Mouse (Mus musculus) heart, embryonic 16.5 days (tissue): ENCODE data around the gene Cdh23. TPM values are rescaled to one million over a fixed set of nuclear protein-coding genes. Genes with fewer than 3 reads are reported as not detected.
"Not testable (repeated sequence)": the region's sequence is repeated elsewhere in the genome, so short reads cannot be mapped to it uniquely, and the experiment has no call there.

Experiments
- ATAC-seq: fragments of 200-750 bp; cut with Nextera tagmentation; replicated peaks from 2 replicates; pipeline ENCODE4 v1.8.0; 2017; ENCODE audit warnings: moderate number of reproducible peaks; ENCODE audit not compliant: insufficient read depth, low FRiP score; ENCODE audit errors: extremely low read depth
- H3K27ac ChIP-seq: fragments of 300-500 bp; sonication (generic); 2 replicates; pipeline ENCODE4 v1.5.1; 2014; ENCODE audit warnings: mild to moderate bottlenecking, low read length, control low read depth, moderate library complexity
- H3K27me3 ChIP-seq: fragments of 300-500 bp; sonication (generic); 2 replicates; pipeline ENCODE4 v1.6.1; 2014; ENCODE audit warnings: low read length, mixed read lengths; ENCODE audit not compliant: control insufficient read depth, insufficient read depth
- H3K36me3 ChIP-seq: fragments of 300-500 bp; sonication (generic); 2 replicates; pipeline ENCODE4 v1.6.1; 2014; ENCODE audit not compliant: control insufficient read depth, insufficient read depth
- H3K4me1 ChIP-seq: fragments of 300-500 bp; sonication (generic); 2 replicates; pipeline ENCODE4 v1.6.1; 2014; ENCODE audit warnings: low read length, mixed read lengths; ENCODE audit not compliant: control insufficient read depth, insufficient read depth
- H3K4me2 ChIP-seq: fragments of 300-500 bp; sonication (generic); 2 replicates; pipeline ENCODE4 v1.6.1; 2014; ENCODE audit warnings: low read depth, mild to moderate bottlenecking, control low read depth, low read length
- H3K4me3 ChIP-seq: fragments of 300-500 bp; sonication (generic); 2 replicates; pipeline ENCODE4 v1.5.1; 2014; ENCODE audit warnings: mild to moderate bottlenecking, control low read depth, low read length
- H3K9ac ChIP-seq: fragments of 300-500 bp; sonication (generic); 2 replicates; pipeline ENCODE4 v1.6.1; 2014; ENCODE audit warnings: low read length, control low read depth
- H3K9me3 ChIP-seq: fragments of 300-500 bp; sonication (generic); replicated peaks from 2 replicates; pipeline ENCODE4 v1.6.1; 2016; ENCODE audit warnings: low read length; ENCODE audit not compliant: control insufficient read depth
- WGBS: fragments of 180-500 bp; shearing (Covaris S2); extraction: QIAGEN DNeasy Blood & Tissue Kit; methylation state at CpG from one replicate; pipeline ENCODE4 v1.1.7; 2014; 5-methylcytosine and 5-hydroxymethylcytosine counted together
- polyA plus RNA-seq: library from polyadenylated mRNA; unstranded; fragments of >200 nt; fragmentation: Nextera tagmentation; extraction: Ambion mirVana; gene quantifications from 2 replicates; pipeline ENCODE4 v1.2.1, GENCODE M21; 2015

The Cdh23 gene
- polyA plus RNA-seq, result 0.70 and 1.3 TPM in 2 replicates

DNA sequence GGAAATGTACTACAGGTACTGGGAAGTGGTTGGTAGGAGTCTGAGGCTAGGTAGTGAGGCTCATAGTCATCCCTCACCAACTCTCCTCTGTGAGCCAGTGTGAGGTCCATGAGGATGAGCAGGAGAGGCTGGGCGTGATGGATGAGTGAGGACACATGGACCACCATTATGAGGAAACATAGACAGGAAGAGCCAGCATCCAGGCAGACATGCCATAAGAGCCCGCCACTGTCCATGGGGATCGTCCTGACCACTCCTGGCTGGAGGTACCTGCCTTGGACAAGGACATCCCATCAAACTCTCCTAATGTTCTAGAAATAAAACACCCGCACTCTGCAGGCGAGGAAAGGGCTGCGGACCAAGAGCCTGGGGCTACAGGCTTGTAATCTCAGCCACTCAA, at the start of gene Cdh23:
Cdh23 (minus strand) TSS at position 101 of the 400 bp plus-strand sequence.
- no peak within 1 kb of the TSS for H3K4me2 ChIP-seq
- peaks cover 11% of the 10 kb centered on the region for H3K27me3 ChIP-seq
- H3K27ac ChIP-seq, result no peak within 1 kb of the TSS
- no peak within 1 kb of the TSS for H3K9ac ChIP-seq
- no peak for ATAC-seq
- no peak within 1 kb of the TSS for H3K4me3 ChIP-seq
- 79% methylated on average over 6 of the region's 6 CpGs for WGBS
- H3K4me1 ChIP-seq, result no peaks in the 10 kb centered on the region
- no peaks in the 10 kb centered on the region for H3K9me3 ChIP-seq
- H3K36me3 ChIP-seq, result no peaks in the 10 kb centered on the region

DNA sequence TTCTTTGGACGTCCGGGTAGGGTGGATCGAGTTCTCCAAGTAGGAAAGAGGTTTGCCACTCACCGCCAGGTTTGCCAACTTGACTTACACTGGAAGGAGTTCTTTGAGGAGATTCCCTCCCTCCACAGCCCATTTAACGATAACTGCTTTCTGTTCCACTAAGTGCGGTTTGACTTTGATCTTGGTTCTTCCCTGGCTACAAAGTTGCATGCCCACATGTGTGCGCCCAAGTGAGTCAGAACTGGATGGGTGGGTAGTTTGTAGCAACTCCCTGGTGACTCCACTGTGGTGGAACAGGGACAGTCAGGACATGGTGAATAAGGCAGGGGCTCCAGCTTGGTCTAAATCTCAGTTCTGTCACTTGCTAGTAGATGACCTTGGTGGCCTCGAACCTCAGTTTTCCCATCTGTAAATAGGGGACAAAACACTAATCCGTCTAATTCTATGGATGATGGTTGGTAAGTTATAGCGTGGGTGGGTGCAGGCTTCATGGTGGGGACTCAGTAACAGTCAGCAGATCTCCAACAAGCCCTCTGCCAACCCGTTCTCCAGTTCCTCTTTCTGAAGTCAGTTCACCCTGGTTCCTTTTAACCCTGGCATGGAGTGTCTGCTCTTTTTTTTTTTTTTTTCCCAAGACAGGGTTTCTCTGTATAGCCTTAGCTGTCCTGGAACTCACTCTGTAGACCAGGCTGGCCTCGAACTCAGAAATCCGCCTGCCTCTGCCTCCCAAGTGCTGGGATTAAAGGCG, 48.4 kb upstream of the Cdh23 start:
- H3K4me1 ChIP-seq, result no peaks in the 10 kb centered on the region
- H3K27me3 ChIP-seq, result no peaks in the 10 kb centered on the region
- no peak overlapping the region for H3K4me2 ChIP-seq
- no peaks in the 10 kb centered on the region for H3K9me3 ChIP-seq
- ATAC-seq, result no peak
- H3K4me3 ChIP-seq, result no peak overlapping the region
- H3K27ac ChIP-seq, result no peak overlapping the region
- 87% methylated on average over 14 of the region's 14 CpGs for WGBS
- H3K9ac ChIP-seq, result no peak overlapping the region
- H3K36me3 ChIP-seq, result peaks cover 4% of the 10 kb centered on the region

DNA sequence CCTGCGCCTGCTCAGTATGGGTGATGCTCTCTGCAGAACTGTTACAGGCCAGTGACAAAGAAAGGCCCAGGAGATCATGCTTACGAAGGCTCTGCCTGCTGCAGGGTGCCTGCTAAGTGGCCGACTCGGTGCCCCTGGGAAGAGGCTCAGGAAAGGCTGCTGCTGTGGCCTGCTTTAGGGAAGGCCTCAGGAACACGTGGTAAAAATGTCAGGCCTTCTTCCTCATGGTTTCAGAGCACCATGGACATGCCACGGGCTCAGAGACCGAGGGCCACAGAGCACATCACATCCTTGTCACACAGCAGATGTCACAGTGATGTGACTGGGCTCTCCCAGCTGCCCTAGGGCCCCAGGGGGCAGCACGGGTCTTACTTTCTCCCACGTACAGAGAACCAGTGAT, 47.4 kb upstream of the Cdh23 start:
- 62% methylated on average over 9 of the region's 9 CpGs for WGBS
- Histone ChIP-seq H3K27me3 (no peaks in the 10 kb centered on the region), H3K27ac (no peak overlapping the region), H3K4me2 (no peak overlapping the region), H3K36me3 (peaks cover 4% of the 10 kb centered on the region), H3K4me1 (no peaks in the 10 kb centered on the region), H3K9ac (no peak overlapping the region), H3K4me3 (no peak overlapping the region), H3K9me3 (no peaks in the 10 kb centered on the region)
- no peak for ATAC-seq

DNA sequence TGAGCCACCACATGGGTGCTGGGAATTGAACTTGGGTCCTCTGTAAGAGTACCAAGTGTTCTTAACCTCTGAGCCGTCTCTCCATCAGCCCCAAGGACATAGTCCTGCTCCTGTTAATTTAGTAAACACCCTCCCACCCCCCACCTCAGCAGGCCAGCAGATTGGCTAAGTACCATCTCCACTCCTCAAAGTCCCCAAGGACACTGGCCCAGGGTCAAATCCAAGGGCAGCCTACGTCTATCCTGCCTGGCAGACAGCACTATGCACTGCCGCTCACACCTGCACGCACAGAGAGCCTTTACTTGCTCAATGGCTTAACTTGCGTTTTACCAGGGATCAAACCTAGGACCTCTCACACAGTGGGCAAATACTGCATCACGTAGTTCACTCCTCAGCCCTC, 46.7 kb upstream of the Cdh23 start:
- peaks cover 4% of the 10 kb centered on the region for H3K36me3 ChIP-seq
- H3K9me3 ChIP-seq, result no peaks in the 10 kb centered on the region
- H3K27me3 ChIP-seq, result no peaks in the 10 kb centered on the region
- ATAC-seq, result no peak
- no peak overlapping the region for H3K27ac ChIP-seq
- no peak overlapping the region for H3K9ac ChIP-seq
- H3K4me1 ChIP-seq, result no peaks in the 10 kb centered on the region
- H3K4me3 ChIP-seq, result no peak overlapping the region
- H3K4me2 ChIP-seq, result no peak overlapping the region
- WGBS, result 76% methylated on average over 6 of the region's 6 CpGs

DNA sequence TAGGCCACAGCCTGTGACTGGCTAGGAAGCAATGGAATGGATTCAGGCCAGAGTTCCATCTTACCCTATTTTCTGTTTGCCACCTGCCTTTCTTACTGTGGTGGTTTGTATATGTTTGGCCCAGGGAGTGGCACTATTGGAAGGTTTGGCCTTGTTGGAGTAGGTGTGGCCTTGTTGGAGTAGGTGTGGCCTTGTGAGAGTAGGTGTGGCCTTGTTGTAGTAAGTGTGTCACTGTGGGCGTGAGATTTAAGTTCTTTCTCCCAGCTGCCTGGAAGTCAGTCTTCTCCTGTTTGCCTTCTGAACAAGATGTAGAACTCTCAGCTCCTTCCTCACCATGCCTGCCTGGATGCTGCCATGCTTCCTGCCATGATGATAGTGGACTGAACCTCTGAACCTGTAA, 46.0 kb upstream of the Cdh23 start:
- H3K4me3 ChIP-seq, H3K4me2 ChIP-seq, H3K4me1 ChIP-seq, H3K27me3 ChIP-seq, ATAC-seq, H3K36me3 ChIP-seq, H3K27ac ChIP-seq, H3K9me3 ChIP-seq, H3K9ac ChIP-seq: not testable (repeated sequence)
- 70% methylated on average over 1 of the region's 1 CpGs for WGBS

DNA sequence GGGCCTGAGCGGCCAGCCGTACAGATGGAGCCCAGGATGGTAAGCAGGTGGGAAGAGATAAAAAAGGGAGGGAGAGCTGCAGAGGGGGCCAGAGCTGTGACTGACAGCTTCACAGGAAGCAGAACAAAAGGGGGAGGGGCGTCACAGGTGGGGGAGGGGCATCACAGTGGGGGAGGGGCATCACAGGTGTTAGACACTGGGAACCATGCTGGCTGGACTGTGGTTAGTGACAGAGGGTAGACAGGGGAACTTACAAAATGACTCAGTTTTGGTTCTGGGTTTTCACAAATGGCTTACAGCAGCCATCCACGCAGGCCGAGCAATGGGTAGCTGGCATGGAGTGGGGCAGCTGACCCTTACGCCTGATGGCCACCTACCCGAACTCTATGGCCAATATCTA, 45.1 kb upstream of the Cdh23 start:
- Histone ChIP-seq H3K27ac (no peak overlapping the region), H3K4me1 (peaks cover 6% of the 10 kb centered on the region), H3K36me3 (peaks cover 4% of the 10 kb centered on the region), H3K9ac (no peak overlapping the region), H3K4me3 (no peak overlapping the region), H3K4me2 (no peak overlapping the region), H3K27me3 (no peaks in the 10 kb centered on the region), H3K9me3 (no peaks in the 10 kb centered on the region)
- no peak for ATAC-seq
- WGBS, result 83% methylated on average over 7 of the region's 7 CpGs

DNA sequence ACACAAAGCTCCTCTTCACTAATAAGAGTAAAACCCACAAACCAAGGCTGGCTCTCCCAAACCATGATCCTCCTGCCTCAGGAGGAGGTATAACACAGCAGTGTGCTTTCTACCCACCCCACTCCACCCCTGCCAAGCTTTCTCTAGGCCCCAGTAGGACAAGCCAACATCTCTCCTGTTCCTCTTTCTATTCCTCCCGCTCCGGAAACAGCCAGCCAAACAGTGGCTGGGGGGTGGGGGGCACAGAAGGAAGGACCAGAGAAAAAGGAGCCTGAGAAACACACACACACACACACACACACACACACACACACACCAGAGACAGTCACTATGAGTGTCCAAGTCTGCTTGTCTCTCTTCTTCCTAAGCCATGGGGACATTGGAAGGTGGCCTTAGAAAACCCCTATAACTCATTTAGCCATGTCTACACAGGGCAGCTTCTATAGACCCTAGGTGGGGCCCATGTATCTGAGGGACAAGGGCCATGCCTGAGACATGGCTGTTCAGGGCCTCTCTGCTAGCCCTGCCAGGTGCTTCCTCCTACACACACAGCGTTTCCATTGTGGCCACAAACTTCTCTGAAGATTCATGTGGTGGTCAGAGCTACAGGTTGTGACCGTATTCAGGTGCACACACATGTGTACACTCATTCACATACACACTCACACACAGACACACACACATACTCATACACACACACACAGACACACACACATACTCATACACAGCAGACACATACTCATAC, 43.5 kb upstream of the Cdh23 start:
- H3K36me3 ChIP-seq, result no peaks in the 10 kb centered on the region; the same call in none of the 2 replicates
- ATAC-seq, result 0 out of 2 replicates have a peak, but pooled peaks have one; percentile 37

DNA sequence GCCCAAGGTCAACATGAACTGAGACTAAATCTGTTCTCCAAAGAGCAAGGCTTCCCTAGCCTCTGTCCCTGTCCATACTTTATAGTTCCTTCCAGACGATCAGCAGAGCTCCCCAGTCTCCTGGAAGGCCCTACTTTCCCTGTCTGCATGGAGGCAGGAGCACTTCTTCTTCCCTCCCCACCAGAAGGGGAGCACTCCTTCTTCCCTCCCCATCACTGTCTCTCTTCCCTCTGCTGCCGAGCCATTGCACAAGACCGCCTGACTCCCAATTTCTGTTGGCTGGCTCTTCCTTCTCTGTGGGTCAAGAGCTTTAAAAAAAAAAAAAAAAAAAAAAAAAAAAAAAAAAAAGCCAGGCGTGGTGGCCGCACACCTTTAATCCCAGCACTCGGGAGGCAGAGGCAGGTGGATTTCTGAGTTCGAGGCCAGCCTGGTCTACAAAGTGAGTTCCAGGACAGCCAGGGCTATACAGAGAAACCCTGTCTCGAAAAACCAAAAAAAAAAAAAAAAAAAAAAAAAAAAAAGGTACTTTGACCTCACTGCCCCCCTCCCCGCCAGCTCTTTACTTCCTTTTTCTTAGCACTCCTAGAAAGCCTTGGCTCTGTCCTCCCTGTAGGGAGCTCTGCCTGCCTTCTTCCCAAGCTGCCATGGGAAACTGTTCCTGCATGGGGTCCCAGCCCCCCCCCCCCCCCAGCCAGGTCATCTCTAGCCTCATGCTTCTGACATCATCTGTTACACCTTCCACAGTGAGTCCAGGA, 41.8 kb upstream of the Cdh23 start:
- H3K36me3 ChIP-seq, result no peaks in the 10 kb centered on the region; the same call in 1 of the 2 replicates
- WGBS, result 73% methylated on average over 7 of the region's 9 CpGs
- H3K9ac ChIP-seq, result no peak overlapping the region
- H3K27me3 ChIP-seq, result no peaks in the 10 kb centered on the region
- H3K4me3 ChIP-seq, result no peak overlapping the region
- no peak for ATAC-seq
- no peak overlapping the region for H3K27ac ChIP-seq
- H3K4me1 ChIP-seq, result peaks cover 6% of the 10 kb centered on the region
- no peaks in the 10 kb centered on the region for H3K9me3 ChIP-seq
- H3K4me2 ChIP-seq, result no peak overlapping the region

More for the DNA sequence above, 43.5 kb upstream of the Cdh23 start:
- H3K4me1 ChIP-seq, result peaks cover 6% of the 10 kb centered on the region
- H3K27ac ChIP-seq, result peak overlapping the region; percentile 21; the same call in 1 of the 2 replicates
- 76% methylated on average over 4 of the region's 4 CpGs for WGBS
- H3K4me3 ChIP-seq, result no peak overlapping the region
- no peak overlapping the region for H3K4me2 ChIP-seq
- H3K9ac ChIP-seq, result no peak overlapping the region
- no peaks in the 10 kb centered on the region for H3K27me3 ChIP-seq
- no peaks in the 10 kb centered on the region for H3K9me3 ChIP-seq
